Mouse (Mus musculus): Measurements from ENCODE around the gene Slc1a2.
A peak's percentile ranks its signal among the peaks of the same experiment; 100 is the strongest.

Slc1a2 gene

DNA sequence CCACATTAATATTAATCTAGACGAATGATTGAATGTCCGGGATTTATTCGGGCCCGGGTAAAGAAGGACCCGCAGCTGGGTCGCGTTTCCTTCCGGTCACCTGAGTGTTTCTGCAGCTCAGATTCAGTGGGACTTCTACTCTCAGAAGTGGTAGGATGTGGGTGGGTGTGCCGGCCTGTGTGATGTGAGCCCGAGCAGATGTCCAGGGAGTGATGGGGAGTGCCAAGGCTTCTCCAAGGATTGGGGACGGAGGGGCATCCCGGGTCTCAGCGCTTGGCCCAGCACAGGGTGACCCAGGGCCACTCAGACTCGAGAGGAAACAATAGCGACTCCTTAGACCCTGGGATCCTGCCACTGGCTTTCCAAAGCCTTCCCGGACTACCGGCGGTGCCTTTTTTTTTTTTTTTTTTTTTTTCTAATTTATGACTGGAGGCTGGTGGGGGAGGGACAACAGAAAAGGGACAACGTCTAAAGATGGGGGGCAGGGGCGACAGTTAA, at the start of gene Slc1a2:
Gene Slc1a2, plus strand, starts transcription at position 497 of the 498 bp plus-strand sequence.
- DNase-seq (ENCODE audit: low spot score in 2 of 2) = peak; percentile 50 to 78

- DNase-seq (ENCODE audit: low spot score in 2 of 2) = no peak
Observed at GRCm38 (mm10) chr2:102610485-102610884, 48.0 kb upstream of the Slc1a2 start.

DNA sequence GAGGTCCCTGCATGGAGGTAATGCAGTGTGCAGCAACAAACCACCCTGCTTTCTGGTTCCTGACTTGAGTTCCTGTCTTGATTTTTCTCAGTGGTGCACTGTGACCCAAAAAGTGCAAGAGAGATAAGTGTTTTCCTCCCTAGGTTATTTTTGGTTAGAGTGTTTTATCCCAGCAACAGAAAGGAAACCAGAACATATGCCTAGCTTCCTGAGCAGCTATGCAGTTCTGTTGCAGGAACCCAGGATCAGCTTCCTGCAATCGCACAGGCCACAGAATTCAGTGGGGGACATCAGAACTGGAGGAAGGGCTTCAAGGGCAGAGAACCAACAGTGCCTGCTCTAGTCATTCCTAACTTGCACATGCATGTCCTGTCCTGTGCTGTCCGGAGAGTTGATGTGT, 41.8 kb upstream of the Slc1a2 start:
- no peak for DNase-seq (ENCODE audit: low spot score in 2 of 2)

GRCm38 (mm10) chr2:102620744-102621429, 37.6 kb upstream of the Slc1a2 start:
- DNase-seq (ENCODE audit: low spot score in 2 of 2) = peak in 1 of 2 experiments; percentile 35

DNA sequence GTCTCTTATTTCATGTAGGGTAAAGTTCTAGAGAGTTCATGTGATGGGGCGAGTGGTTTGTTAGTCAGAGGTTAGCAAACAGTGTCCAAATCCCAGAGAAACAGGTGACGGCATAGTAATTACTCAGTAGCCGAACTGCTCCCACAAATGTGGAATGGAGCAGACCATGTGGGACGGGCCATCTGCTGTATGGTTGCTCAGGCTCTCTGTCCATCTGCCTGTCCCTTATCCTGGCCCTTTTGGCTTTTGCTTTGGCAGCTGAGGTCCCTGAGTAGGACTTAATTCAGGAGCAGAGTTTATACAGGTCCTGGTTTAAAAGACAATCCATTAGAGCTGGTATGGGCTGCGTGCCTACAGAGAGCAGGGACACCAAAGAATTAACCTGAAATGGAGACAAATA, 36.3 kb upstream of the Slc1a2 start:
- DNase-seq (ENCODE audit: low spot score in 2 of 2) = no peak

DNA sequence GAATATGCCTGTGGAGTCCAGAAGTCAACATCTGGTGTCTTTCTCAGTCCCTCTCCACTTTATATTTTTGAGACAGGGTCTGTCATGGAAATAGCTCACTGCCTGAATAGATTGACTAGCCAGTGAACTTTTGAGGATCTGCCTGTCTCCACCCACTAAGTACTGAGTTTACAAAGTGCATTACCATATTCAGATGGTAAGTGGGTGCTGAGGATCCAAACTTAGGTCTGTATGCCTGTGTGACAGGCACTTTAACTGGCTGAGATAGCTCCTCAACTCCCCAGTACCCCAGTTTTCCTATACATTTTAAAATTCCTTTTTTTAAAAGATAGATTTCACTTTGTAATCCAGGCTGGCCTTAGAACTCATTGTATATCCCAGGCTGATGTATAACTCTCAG, 35.5 kb upstream of the Slc1a2 start:
- DNase-seq (ENCODE audit: low spot score in 2 of 2) = no peak

DNA sequence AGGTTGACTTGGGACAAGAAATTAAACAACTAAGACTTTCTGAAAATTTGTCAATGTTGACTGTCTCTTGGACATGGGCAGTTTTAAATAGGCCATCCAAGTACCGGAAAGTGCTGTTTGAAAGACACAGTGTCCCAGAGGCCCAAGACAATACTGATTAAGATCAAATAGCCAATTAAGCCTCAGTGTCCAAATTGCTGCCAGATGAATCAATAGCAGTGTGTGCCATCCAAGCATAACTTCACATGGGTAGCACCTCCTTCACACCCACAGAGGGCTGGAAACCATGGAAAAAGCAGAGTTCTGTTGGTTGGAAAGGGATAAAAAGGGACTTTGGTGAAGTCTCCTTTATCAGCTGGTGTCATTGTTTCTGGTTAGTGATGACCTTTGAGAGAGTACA, 33.9 kb upstream of the Slc1a2 start:
- DNase-seq (ENCODE audit: low spot score in 2 of 2) = no peak

GRCm38 (mm10) chr2:102632361-102632760, 26.1 kb upstream of the Slc1a2 start:
- DNase-seq (ENCODE audit: low spot score in 2 of 2) = no peak

- no peak for DNase-seq (ENCODE audit: low spot score in 2 of 2)
Observed at GRCm38 (mm10) chr2:102634010-102634409, 24.4 kb upstream of the Slc1a2 start.

DNA sequence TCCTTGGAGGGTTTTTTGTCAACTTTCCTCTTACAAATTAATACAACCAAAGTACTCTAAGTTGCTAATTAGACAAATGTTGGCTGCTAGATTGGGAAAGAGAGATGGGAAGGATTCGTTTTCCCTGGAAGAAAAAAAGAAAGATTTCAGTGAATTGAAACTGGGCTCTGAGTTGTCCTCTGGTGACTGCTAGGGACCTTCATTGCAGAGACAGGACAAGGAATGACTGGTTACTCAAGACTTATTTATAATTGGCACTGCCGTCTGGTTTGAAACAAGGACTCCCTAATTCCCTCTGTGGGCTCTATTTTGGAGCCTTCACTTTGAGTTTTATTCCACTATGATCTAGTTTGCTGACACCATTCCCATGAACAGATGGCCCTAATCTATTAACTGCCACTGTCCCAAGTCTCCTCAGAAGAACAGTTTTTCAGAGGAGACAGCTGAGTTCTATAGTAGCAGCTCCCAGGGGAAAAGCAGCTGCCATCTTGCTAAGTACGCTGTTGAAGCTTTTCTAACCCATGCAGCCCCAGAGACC, 22.9 kb upstream of the Slc1a2 start:
- no peak for DNase-seq (ENCODE audit: low spot score in 2 of 2)

DNA sequence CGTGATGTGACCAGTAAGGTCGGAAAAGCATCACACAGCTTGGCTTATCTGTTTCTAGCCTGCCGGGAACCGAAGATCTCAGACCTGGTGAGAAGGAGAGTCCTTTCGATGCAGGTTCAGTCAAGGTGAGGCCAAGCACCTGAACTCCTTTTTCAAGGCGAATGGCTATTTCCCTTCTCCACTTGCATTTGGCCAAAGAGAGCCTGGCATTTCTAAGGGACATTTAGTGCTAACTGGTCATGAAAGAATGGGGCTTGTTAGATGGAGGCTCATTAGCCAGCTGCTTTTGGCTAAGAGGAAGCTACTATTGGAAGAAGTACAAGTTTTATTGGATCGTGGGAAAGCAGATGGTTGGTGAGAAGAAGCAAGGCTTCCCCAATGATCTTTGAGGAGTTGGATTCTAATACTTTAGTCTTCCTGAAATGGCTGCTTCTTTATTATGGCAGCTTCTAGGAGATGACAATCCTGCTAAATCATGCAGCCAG, 22.3 kb upstream of the Slc1a2 start:
- DNase-seq (ENCODE audit: low spot score in 2 of 2) = no peak

- DNase-seq (ENCODE audit: low spot score in 2 of 2) = no peak
Observed at GRCm38 (mm10) chr2:102638140-102638539, 20.3 kb upstream of the Slc1a2 start.

- no peak for DNase-seq (ENCODE audit: low spot score in 2 of 2)
Observed at GRCm38 (mm10) chr2:102638690-102639089, 19.8 kb upstream of the Slc1a2 start.

DNA sequence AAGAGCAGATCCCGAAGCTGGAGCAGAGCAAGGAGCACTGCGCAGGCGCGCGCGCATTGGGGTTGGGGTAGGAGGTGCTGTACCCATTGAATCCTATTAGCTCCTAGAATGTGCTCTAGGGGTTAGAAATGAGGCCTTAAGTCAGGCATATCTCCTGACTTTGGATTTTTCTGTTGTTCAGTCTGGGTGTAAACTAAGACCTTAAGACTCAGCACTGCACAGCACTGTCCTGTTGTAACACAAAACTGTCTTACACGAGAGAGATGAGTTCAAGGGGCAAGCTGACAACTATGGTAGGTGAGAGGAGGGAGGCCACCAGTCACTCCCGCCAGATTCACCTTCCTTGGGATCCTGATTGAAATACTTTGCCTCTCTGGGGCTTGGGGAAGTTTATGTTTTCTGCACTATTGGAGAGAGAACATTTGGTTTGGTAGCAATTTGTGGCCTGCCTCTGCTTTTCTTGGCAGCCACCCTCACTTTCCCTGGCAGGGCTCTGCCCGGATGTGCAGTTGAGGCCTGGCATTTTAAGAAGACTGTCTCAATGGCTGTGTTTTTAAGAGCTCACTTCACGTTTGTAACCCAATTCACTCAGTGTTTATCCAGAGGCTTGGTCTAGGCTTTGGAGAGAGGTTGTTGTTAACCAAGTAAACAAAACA, 9.5 kb upstream of the Slc1a2 start:
- peak in 1 of 2 experiments; percentile 50 for DNase-seq (ENCODE audit: low spot score in 2 of 2)

DNA sequence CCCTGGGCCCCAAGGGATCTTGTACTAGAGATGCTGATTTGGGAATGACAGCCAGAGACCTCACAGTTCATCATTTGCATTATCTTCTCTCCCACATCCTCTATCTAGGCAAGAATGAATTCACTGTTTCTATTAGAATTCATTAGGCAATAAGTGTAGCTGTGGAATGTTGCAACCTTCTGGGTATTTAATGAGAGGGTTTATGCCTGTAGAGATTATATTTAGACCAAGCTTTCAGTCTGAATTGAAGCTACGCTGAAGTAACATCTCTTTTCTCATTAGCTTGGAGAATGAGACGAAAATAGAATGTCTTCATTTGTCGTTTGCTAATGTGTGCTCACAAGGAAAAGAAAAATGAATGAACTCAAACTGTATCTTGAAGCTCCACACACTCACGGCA, 8.1 kb upstream of the Slc1a2 start:
- no peak for DNase-seq (ENCODE audit: low spot score in 2 of 2)

GRCm38 (mm10) chr2:102655966-102656725, 2.3 kb upstream of the Slc1a2 start:
- no peak for DNase-seq (ENCODE audit: low spot score in 2 of 2)

DNA sequence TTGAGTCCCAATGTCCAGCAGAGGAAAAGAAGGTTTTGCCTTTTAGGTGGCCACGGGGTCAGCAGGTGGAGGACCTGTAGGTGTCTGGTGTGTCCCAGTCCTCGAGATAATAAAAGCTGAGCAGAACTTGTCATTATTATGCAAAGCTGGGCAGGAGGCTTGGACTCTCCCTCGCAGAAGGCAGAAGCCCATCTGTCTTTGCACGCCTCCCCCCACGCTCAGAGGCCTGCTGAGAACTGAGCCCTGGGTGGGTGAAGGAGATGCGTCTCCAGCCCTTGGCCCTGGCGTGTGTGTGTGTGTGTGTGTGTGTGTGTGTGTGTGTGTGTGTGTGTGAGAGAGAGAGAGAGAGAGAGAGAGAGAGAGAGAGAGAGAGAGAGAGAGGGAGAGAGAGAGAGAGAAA, 733 bp upstream of the Slc1a2 start:
- peak in 1 of 2 experiments; percentile 37 for DNase-seq (ENCODE audit: low spot score in 2 of 2)

DNA sequence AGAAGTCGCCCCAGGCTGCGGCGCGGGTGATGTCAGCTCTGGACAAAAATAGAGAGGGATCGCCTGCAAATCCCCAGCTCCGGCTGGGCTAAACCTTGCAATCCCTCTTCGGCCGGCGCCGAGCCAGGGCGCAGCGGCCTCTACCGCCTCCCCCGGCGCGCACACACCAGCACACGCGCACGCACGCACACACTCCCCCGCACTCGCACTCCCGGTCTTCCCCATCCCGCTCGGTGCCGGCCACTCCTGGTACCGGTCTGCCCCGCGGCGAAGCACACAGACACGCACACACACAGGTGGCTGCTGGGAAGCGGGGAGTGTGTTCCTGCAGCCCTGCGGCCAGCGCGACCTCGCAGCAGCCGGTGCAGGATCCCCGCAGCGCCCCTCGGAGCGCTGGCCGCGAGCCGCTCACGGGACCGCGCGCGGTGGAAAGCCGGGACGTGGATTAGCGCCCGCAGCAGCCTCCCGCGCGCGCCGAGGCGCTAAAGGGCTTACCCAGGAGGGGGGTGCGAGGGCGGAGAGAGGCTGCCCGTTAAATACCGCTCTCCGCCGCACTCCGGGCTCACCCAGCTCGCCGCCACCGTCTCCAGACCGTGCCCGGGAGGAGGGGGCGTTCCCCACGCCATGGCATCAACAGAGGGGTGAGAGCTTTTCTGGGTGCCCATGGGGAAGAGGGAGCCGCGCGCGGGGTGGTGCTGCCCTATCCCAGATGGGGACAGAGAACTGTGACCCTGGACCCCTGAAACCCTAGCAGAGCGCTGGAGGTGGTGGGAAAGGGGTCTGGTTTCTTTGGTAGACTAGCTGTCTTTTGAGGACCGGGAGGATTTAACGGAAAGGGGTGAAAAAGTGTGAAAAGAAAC, 432 bp downstream of the Slc1a2 start:
- peak; percentile 52 to 65 for DNase-seq (ENCODE audit: low spot score in 2 of 2)

GRCm38 (mm10) chr2:102659521-102659830, 1.0 kb downstream of the Slc1a2 start:
- DNase-seq (ENCODE audit: low spot score in 2 of 2) = no peak

DNA sequence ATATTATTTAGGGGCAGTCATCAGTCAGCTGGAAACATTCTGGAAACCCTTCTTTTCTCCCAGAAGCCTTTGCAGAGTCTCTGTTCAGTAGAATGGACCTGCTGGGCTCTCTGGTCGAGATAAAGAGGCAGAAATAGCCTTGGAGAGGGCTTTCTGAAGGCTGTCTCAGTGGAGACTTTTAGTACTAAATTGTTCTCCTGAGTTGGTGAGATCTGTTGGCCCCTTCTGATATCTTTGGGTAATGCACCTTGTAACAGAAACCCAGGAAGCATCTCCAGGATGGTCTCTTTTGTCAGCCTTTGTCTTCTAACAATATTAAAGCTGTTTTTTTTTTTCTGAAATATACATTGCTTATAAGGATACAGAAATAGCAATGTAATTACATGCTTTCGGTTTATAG, 2.6 kb downstream of the Slc1a2 start:
- no peak for DNase-seq (ENCODE audit: low spot score in 2 of 2)

GRCm38 (mm10) chr2:102662911-102663310, 4.5 kb downstream of the Slc1a2 start:
- no peak for DNase-seq (ENCODE audit: low spot score in 2 of 2)
